Mouse (Mus musculus): Measurements from ENCODE around the gene Thumpd3. TPM values are rescaled to one million over a fixed set of nuclear protein-coding genes. Genes with fewer than 3 reads are reported as not detected.
A peak's percentile ranks its signal among the peaks of the same experiment; 100 is the strongest.

The Thumpd3 gene
- polyA plus RNA-seq, 1 experiment from 2014 or later, result 65.8 TPM

DNA sequence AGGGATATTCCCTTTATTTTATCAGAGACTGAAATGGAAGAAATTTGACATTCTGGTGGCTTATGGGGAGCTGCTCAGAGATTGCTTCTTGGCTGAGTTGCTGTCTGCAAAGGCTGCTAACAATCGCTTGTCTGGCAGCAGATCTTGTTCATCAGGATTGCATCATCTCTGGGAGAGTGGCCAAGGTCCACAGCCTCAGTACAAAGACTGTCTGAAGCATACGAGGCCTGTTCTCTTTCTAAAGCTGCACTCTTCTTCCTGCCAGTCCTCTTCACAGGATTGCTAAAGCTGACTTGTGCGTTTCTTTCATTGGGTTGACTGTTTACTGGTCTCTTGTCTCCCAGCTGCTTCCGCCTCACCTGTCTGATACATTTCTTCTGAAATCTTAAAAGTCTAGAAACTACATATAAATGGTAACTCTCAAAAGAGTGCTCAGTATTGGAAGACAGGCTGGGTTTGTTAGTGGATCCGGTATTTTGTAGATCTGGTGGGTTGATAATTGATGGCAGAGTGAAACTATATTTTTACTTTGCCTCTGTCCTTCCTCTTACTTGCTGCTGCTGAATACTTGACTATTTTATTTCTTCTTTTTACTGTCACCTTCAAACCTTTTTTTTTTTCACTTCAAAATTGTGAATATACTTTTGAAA, 53.7 kb downstream of the Thumpd3 start:
- WGBS, result 65% methylated on average over 5 of the region's 5 CpGs
- Histone ChIP-seq H3K4me1 (no peaks in the 10 kb centered on the region), H3K27ac (replicated peaks) (no peak overlapping the region), H3K27me3 (replicated peaks; ENCODE audit: low read depth, poor library complexity, severe bottlenecking) (no peaks in the 10 kb centered on the region), H3K4me3 (no peak overlapping the region), H3K36me3 (replicated peaks) (peaks cover 16% of the 10 kb centered on the region), H3K9me3 (no peaks in the 10 kb centered on the region)
- no peak for DNase-seq (ENCODE audit: low spot score)

DNA sequence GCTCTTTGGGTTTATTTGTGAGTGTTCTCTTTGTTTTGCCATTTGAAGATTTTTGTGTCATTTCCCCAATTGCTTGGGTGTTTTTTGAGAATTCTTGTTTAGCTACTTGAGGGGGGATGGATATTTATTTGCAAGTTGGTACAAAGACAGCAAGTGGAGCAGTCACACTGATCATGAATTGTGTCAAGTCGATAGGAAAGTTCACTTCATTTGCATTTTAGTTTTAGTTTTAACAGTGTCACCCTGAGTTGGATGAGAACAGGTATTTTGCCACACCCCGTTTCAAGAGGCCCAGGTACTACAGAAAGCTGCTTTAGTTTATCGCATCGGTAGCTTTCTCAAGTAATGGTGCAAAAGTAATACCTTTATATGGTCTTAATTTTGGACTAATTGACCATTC, 56.5 kb downstream of the Thumpd3 start:
- no peaks in the 10 kb centered on the region for H3K27me3 ChIP-seq (replicated peaks; ENCODE audit: low read depth, poor library complexity, severe bottlenecking)

DNA sequence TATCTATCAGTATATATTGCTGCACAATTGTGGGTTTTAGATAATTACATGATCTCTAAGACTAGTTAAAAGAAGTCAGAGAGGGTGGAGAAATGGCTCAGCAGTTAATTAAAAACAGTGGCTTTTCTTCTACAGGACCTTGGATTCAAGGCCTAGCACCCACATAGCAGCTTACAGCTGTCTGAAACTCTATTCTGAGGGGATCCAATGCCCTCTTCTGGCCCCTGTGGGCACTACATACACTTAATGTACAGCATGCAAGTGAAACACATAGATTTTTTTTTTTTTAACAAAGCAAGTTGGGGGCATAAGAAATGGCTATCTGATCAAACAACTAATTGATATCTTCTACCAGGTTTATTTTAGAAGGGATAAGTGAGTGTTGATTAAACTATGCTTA, 57.7 kb downstream of the Thumpd3 start:
- Histone ChIP-seq H3K4me3 (no peak overlapping the region), H3K27ac (replicated peaks) (no peak overlapping the region), H3K27me3 (replicated peaks; ENCODE audit: low read depth, poor library complexity, severe bottlenecking) (no peaks in the 10 kb centered on the region), H3K4me1 (no peaks in the 10 kb centered on the region), H3K9me3 (no peaks in the 10 kb centered on the region), H3K36me3 (replicated peaks) (peaks cover 40% of the 10 kb centered on the region)
- peak; percentile 58 for DNase-seq (ENCODE audit: low spot score)

More for the DNA sequence above, 56.5 kb downstream of the Thumpd3 start:
- H3K4me1 ChIP-seq, result no peaks in the 10 kb centered on the region
- no peak overlapping the region for H3K4me3 ChIP-seq
- 93% methylated on average over 4 of the region's 4 CpGs for WGBS
- no peaks in the 10 kb centered on the region for H3K9me3 ChIP-seq
- no peak overlapping the region for H3K27ac ChIP-seq (replicated peaks)
- peaks cover 35% of the 10 kb centered on the region for H3K36me3 ChIP-seq (replicated peaks)
- DNase-seq (ENCODE audit: low spot score), result no peak

DNA sequence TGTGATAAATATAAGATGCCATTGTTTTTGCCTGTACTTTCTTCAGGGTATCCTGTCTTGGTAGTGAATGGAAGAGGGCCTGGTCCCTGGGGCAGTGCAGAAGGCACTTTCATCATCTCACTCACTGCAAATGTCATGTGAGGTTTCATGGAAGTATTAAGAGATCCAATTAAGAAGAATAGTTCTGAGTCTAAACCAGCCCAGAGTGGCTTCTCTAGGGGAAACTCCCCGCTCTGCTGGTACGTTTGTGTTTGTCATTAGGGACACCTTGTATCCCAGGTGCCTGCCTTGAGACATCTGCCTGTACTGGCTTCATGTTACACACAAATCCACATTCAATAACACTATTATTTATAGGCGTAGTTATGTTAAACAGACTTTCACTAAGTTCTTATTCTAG, 63.4 kb downstream of the Thumpd3 start:
- 90% methylated on average over 3 of the region's 3 CpGs for WGBS
- no peak overlapping the region for H3K27ac ChIP-seq (replicated peaks)
- H3K9me3 ChIP-seq, result no peaks in the 10 kb centered on the region
- H3K4me3 ChIP-seq, result no peak overlapping the region
- no peaks in the 10 kb centered on the region for H3K27me3 ChIP-seq (replicated peaks; ENCODE audit: low read depth, poor library complexity, severe bottlenecking)
- DNase-seq (ENCODE audit: low spot score), result no peak
- peaks cover 93% of the 10 kb centered on the region for H3K36me3 ChIP-seq (replicated peaks)
- no peaks in the 10 kb centered on the region for H3K4me1 ChIP-seq

DNA sequence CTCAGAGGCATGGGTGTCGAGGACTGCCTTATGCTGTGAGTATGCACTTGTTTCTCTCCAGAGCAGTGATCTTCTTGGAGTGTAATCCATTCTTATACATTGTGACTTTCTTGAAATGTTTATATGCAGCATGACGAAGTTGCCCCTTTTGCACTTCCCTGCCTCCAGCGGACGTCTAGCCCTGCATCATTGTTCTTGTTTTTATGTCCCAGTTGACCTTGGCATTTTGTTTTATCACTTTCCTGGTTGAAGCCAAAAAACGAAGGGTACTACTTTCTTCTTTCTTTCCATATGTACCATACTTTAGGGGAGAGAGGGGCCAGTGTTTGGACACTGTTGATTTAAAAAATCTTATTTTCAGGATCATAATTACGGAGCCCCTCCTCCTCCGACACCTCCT, 63.9 kb downstream of the Thumpd3 start:
- Histone ChIP-seq H3K9me3 (no peaks in the 10 kb centered on the region), H3K4me1 (no peaks in the 10 kb centered on the region), H3K27me3 (replicated peaks; ENCODE audit: low read depth, poor library complexity, severe bottlenecking) (no peaks in the 10 kb centered on the region), H3K4me3 (no peak overlapping the region), H3K27ac (replicated peaks) (no peak overlapping the region), H3K36me3 (replicated peaks) (peaks cover 93% of the 10 kb centered on the region)
- WGBS, result 91% methylated on average over 7 of the region's 7 CpGs
- DNase-seq (ENCODE audit: low spot score), result no peak

Other genes with a start within 250 kb of the Thumpd3 start
- gene Srgap3, start 99.0 kb upstream of the Thumpd3 start, polyA plus RNA-seq (2016; fragmentation: Nextera tagmentation; extraction: Ambion mirVana), result 8.0 and 10.5 TPM in 2 replicates
- 85.8 and 90.1 TPM in 2 replicates for gene Setd5, start 31.1 kb downstream of the Thumpd3 start, polyA plus RNA-seq (2016; fragmentation: Nextera tagmentation; extraction: Ambion mirVana)
- gene Lhfpl4, start 149.2 kb downstream of the Thumpd3 start, polyA plus RNA-seq (2016; fragmentation: Nextera tagmentation; extraction: Ambion mirVana), result 4.7 and 5.0 TPM in 2 replicates
- 44.0 and 46.9 TPM in 2 replicates for gene Mtmr14, start 191.6 kb downstream of the Thumpd3 start, polyA plus RNA-seq (2016; fragmentation: Nextera tagmentation; extraction: Ambion mirVana)
- gene Cpne9, start 236.1 kb downstream of the Thumpd3 start, polyA plus RNA-seq (2016; fragmentation: Nextera tagmentation; extraction: Ambion mirVana), result 0.04 and 0.11 TPM in 2 replicates

All from embryonic facial prominence, embryonic 10.5 days (tissue).